Mouse (Mus musculus) lung, adult 10 weeks (tissue): Measurements from ENCODE around the gene Olfr193. TPM values are rescaled to one million over a fixed set of nuclear protein-coding genes. Genes with fewer than 3 reads are reported as not detected.

Source experiments
- polyA plus RNA-seq: library from polyadenylated mRNA; stranded (reverse); fragments of 350-450 nt; fragmentation: Illumina TruSeq; extraction: RNeasy Lipid Tissue Mini Kit (QIAGEN cat#74804); gene quantifications from one replicate; pipeline ENCODE4 v1.2.3, GENCODE M21; 2014; ENCODE audit warnings: low read depth, low replicate concordance; ENCODE audit not compliant: insufficient read depth

Olfr193 gene
- polyA plus RNA-seq = not detected

DNA sequence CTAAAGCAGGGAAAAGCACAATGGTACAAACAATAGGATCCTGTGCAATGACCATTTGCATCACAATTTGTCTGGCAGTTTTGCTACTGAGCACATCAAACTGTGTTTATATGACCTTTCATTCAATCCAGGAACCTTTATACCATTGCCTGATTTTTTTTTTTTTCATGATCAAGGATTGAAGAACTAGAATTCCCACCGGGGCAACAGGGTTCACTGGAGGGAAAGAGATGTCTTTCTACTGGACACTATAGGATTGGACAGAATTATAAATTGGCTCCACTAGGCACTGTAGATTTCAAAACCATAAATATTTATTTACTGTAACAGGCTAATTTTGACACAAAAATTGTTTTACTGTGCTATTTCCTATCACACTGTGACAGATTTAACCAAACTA, at the start of gene Olfr193:
Gene Olfr193, minus strand, starts transcription at position 101 of the 400 bp plus-strand sequence.

DNA sequence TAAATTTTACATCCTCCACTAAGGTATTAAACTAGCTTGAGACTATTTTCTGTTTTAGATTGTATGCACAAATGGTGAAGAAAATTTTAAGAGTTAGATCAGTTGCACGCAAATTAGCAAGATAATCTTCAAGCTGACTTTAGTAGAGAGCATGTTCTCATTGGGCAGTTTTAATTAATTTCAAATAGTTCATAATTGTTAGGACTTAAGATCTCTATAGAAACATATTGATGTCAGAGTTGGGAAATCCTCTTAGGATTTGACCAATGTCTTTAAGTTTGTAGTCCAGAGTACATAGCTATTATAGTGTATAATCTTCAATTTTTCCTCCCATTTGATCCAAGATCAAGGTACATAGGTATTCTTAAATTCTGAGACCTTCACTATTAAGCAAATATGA, 35.1 kb upstream of the Olfr193 start, which contains the start of gene Olfr195:
Gene Olfr195, plus strand, starts transcription at position 301 of the 400 bp plus-strand sequence.

DNA sequence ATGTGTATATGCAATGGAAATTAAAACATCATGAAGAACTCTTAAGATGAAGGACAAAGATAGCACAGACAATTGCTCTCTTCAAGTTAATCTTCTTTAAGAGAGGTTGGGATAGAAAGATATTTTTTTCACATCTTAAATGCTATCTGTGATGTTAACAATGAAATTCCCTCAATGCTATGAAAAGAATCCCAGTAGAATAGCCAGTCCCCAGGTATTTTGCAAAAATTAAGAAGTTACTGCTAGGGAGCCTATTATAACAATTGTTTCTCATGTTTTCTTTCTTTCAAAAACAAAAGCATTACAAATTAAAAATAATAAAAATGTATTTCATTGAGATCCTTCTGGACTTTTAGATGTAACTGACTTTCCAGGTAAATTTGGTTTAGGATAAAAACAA, 9.3 kb upstream of the Olfr193 start, which contains the start of gene Olfr194:
Gene Olfr194, minus strand, starts transcription at position 101 of the 400 bp plus-strand sequence.

DNA sequence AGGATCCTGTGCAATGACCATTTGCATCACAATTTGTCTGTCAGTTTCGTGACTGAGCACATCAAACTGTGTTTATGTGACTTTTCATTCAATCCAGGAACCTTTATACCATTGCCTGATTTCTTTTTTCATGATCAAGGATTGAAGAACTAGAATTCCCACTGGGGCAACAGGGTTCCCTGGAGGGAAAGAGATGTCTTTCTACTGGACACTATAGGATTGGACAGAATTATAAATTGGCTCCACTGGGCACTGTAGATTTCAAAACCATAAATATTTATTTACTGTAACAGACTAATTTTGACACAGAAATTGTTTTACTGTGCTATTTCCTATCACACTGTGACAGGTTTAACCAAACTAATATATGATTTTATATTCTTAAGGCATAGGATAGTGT, 22.0 kb downstream of the Olfr193 start, which contains the start of gene Olfr191:
Gene Olfr191, minus strand, starts transcription at position 101 of the 400 bp plus-strand sequence.

DNA sequence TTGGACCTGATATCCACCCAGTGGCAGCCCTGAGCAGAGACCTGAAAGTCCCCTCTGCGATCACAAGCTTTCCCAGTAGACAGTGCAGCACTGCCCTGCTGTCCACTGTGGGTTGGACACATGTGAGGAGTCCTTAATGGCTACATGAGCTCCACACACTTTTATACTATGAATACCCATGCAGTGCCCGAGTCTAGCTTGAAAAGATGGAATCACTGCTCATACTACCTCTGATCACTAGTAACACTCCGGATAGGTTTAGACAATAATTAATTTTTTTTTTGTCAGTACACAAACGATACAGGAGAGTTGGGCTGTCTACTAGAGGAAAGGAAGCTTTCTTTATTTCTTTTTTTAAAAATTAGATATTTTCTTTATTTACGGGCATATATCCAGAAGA, 33.8 kb downstream of the Olfr193 start, which contains the start of gene Olfr190:
Gene Olfr190, minus strand, starts transcription at position 101 of the 400 bp plus-strand sequence.

Other genes with a start within 250 kb of the Olfr193 start
- not detected for gene Olfr177, start 237.1 kb downstream of the Olfr193 start, polyA plus RNA-seq
- gene Olfr178, start 219.8 kb downstream of the Olfr193 start, polyA plus RNA-seq = not detected
- gene Olfr181, start 183.1 kb downstream of the Olfr193 start, polyA plus RNA-seq = not detected
- gene Olfr180, start 182.5 kb downstream of the Olfr193 start, polyA plus RNA-seq = not detected
- gene Olfr183, start 116.5 kb downstream of the Olfr193 start, polyA plus RNA-seq = not detected
- gene Olfr186, start 81.6 kb downstream of the Olfr193 start, polyA plus RNA-seq = not detected
- not detected for gene Olfr187, start 72.1 kb downstream of the Olfr193 start, polyA plus RNA-seq
- gene Olfr190, start 33.9 kb downstream of the Olfr193 start, polyA plus RNA-seq = not detected
- not detected for gene Olfr191, start 22.1 kb downstream of the Olfr193 start, polyA plus RNA-seq
- gene Olfr194, start 9.2 kb upstream of the Olfr193 start, polyA plus RNA-seq = not detected
- not detected for gene Olfr195, start 35.2 kb upstream of the Olfr193 start, polyA plus RNA-seq
- not detected for gene Olfr196, start 58.6 kb upstream of the Olfr193 start, polyA plus RNA-seq
- not detected for gene Olfr198, start 91.7 kb upstream of the Olfr193 start, polyA plus RNA-seq
- not detected for gene Olfr199, start 107.9 kb upstream of the Olfr193 start, polyA plus RNA-seq
- not detected for gene Olfr201, start 160.8 kb upstream of the Olfr193 start, polyA plus RNA-seq
- not detected for gene Olfr202, start 174.9 kb upstream of the Olfr193 start, polyA plus RNA-seq
- not detected for gene Olfr203, start 187.0 kb upstream of the Olfr193 start, polyA plus RNA-seq
- not detected for gene Olfr204, start 206.4 kb upstream of the Olfr193 start, polyA plus RNA-seq
- gene Olfr205, start 219.3 kb upstream of the Olfr193 start, polyA plus RNA-seq = not detected
- gene Olfr206, start 237.4 kb upstream of the Olfr193 start, polyA plus RNA-seq = not detected